Mouse (Mus musculus) hindbrain, embryonic 12.5 days (tissue): Measurements from ENCODE around the gene Acap1. TPM values are rescaled to one million over a fixed set of nuclear protein-coding genes. Genes with fewer than 3 reads are reported as not detected.

Source experiments
- ATAC-seq: fragments of 200-750 bp; cut with Nextera tagmentation; 2 replicates; pipeline ENCODE4 v1.8.0; 2017; ENCODE audit warnings: moderate TSS enrichment; ENCODE audit not compliant: low FRiP score
- H3K27ac ChIP-seq: fragments of 300-500 bp; sonication (generic); 2 replicates; pipeline ENCODE4 v1.5.1; 2016; ENCODE audit warnings: mild to moderate bottlenecking
- H3K27me3 ChIP-seq: fragments of 300-500 bp; sonication (generic); 2 replicates; pipeline ENCODE4 v1.6.1; 2016; ENCODE audit warnings: mild to moderate bottlenecking
- H3K36me3 ChIP-seq: fragments of 300-500 bp; sonication (generic); 2 replicates; pipeline ENCODE4 v1.6.1; 2016; ENCODE audit warnings: mild to moderate bottlenecking
- H3K4me1 ChIP-seq: fragments of 300-500 bp; sonication (generic); 2 replicates; pipeline ENCODE4 v1.6.1; 2016
- H3K4me2 ChIP-seq: fragments of 300-500 bp; sonication (generic); replicated peaks from 2 replicates; pipeline ENCODE4 v1.6.1; 2016; ENCODE audit warnings: mild to moderate bottlenecking
- H3K4me3 ChIP-seq: fragments of 300-500 bp; sonication (generic); 2 replicates; pipeline ENCODE4 v1.5.1; 2016; ENCODE audit warnings: mild to moderate bottlenecking
- H3K9ac ChIP-seq: fragments of 300-500 bp; sonication (generic); 2 replicates; pipeline ENCODE4 v1.6.1; 2016; ENCODE audit warnings: mild to moderate bottlenecking, moderate library complexity
- H3K9me3 ChIP-seq: fragments of 300-500 bp; sonication (generic); replicated peaks from 2 replicates; pipeline ENCODE4 v1.6.1; 2016; ENCODE audit warnings: mild to moderate bottlenecking
- WGBS: fragments of 180-500 bp; shearing (Covaris S2); methylation state at CpG from one replicate; pipeline ENCODE4 v1.1.7; 2016; 5-methylcytosine and 5-hydroxymethylcytosine counted together
- polyA plus RNA-seq: library from polyadenylated mRNA; unstranded; fragments of >200 nt; fragmentation: Nextera tagmentation; extraction: Ambion mirVana; gene quantifications from 2 replicates; pipeline ENCODE4 v1.2.1, GENCODE M21; 2016

The Acap1 gene
- polyA plus RNA-seq, 1 experiment from 2014 or later, result 0.92 TPM

DNA sequence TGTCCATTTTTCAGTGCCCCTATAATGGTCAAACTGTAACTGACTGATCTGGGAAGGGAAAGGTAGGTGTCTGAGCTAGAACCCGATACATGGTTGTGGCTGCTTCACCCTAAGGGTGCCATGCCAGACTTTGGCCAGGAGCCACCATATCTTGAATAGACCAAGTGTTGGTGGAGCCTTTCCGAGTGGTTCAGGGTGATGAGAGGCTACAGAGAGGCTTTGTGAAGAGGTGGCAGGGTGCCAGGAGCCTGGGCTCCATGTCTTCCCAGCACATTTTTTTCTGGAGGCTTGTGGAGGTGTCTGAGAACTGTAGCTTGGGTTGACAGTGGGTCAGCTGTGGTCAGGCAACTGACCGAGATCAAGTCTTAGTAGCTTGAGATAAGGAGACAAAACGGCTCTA is 3.9 kb downstream of the Acap1 start:
- WGBS, result 78% methylated on average over 4 of the region's 4 CpGs
- no peaks in the 10 kb centered on the region for H3K9me3 ChIP-seq
- H3K4me3 ChIP-seq, result no peak overlapping the region
- H3K9ac ChIP-seq, result no peak overlapping the region
- no peak overlapping the region for H3K27ac ChIP-seq
- H3K4me2 ChIP-seq, result no peak overlapping the region
- no peaks in the 10 kb centered on the region for H3K4me1 ChIP-seq
- H3K27me3 ChIP-seq, result no peaks in the 10 kb centered on the region
- no peak for ATAC-seq
- H3K36me3 ChIP-seq, result no peaks in the 10 kb centered on the region

DNA sequence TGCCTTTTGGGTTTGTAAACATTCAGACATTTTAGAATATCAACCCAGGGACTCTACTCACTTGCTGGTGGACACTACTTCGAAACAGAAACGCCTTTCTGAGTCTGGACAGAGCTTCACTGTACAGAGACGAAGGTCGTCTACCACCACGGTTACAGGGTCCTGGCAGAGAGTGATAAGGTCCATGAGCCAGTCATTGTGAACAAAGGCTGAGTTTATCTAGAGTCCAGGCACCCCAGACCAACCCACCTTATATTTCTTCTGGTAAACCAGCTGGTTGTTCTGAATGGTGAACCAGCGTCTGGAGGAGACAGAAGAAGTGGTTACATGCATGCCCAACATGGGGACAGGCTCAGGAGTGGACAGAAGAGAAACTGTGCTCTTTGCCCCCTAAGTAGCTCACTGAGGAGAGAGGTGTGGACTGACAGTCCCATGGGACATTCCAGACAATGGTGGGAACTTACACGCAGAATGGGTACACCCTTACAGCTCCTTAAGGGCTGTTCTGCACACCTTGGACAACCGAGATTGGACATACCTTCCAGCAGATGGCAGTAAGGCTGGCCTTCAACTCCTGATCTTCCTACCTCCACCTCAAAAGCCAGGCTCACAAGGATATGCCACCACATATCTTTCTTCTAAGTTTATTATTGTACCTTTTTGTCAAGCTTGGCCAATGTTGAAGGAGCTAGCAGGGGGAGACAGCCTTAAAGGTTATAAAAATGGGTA is 8.3 kb downstream of the Acap1 start:
- 75% methylated on average over 8 of the region's 8 CpGs for WGBS
- peaks cover 6% of the 10 kb centered on the region for H3K27me3 ChIP-seq
- H3K27ac ChIP-seq, result no peak overlapping the region
- no peaks in the 10 kb centered on the region for H3K36me3 ChIP-seq
- no peak for ATAC-seq
- no peaks in the 10 kb centered on the region for H3K4me1 ChIP-seq
- no peak overlapping the region for H3K4me3 ChIP-seq
- H3K9ac ChIP-seq, result no peak overlapping the region
- H3K9me3 ChIP-seq, result no peaks in the 10 kb centered on the region
- no peak overlapping the region for H3K4me2 ChIP-seq

- Histone ChIP-seq H3K9me3 (no peaks in the 10 kb centered on the region), H3K27ac (no peak overlapping the region), H3K36me3 (no peaks in the 10 kb centered on the region), H3K4me2 (no peak overlapping the region), H3K4me3 (no peak overlapping the region), H3K9ac (no peak overlapping the region), H3K4me1 (peaks cover 16% of the 10 kb centered on the region), H3K27me3 (peaks cover 20% of the 10 kb centered on the region)
- ATAC-seq, result no peak
- 87% methylated on average over 8 of the region's 8 CpGs for WGBS
Measured at GRCm38 (mm10) chr11:69884663-69885062, 10.7 kb downstream of the Acap1 start.

- H3K4me2 ChIP-seq, result no peak overlapping the region
- no peaks in the 10 kb centered on the region for H3K36me3 ChIP-seq
- 78% methylated on average over 9 of the region's 9 CpGs for WGBS
- H3K9ac ChIP-seq, result no peak overlapping the region
- ATAC-seq, result no peak
- H3K27ac ChIP-seq, result no peak overlapping the region
- no peak overlapping the region for H3K4me3 ChIP-seq
- H3K4me1 ChIP-seq, result peaks cover 17% of the 10 kb centered on the region
- H3K27me3 ChIP-seq, result peaks cover 24% of the 10 kb centered on the region
- H3K9me3 ChIP-seq, result no peaks in the 10 kb centered on the region
Measured at GRCm38 (mm10) chr11:69884240-69884639, 11.1 kb downstream of the Acap1 start.

GRCm38 (mm10) chr11:69883527-69884151 is 11.7 kb downstream of the Acap1 start:
- peaks cover 24% of the 10 kb centered on the region for H3K27me3 ChIP-seq
- H3K4me3 ChIP-seq, result no peak overlapping the region
- no peak overlapping the region for H3K27ac ChIP-seq
- H3K4me1 ChIP-seq, result peaks cover 18% of the 10 kb centered on the region
- H3K36me3 ChIP-seq, result no peaks in the 10 kb centered on the region
- no peak for ATAC-seq
- WGBS, result 89% methylated on average over 8 of the region's 8 CpGs
- H3K9me3 ChIP-seq, result no peaks in the 10 kb centered on the region
- no peak overlapping the region for H3K4me2 ChIP-seq
- no peak overlapping the region for H3K9ac ChIP-seq

GRCm38 (mm10) chr11:69883066-69883465 is 12.3 kb downstream of the Acap1 start:
- ATAC-seq, result no peak
- H3K9ac ChIP-seq, result no peak overlapping the region
- WGBS, result 60% methylated on average over 4 of the region's 4 CpGs
- H3K36me3 ChIP-seq, result no peaks in the 10 kb centered on the region
- H3K27ac ChIP-seq, result no peak overlapping the region
- H3K27me3 ChIP-seq, result peaks cover 24% of the 10 kb centered on the region
- H3K4me2 ChIP-seq, result no peak overlapping the region
- H3K4me1 ChIP-seq, result peaks cover 22% of the 10 kb centered on the region
- no peak overlapping the region for H3K4me3 ChIP-seq
- no peaks in the 10 kb centered on the region for H3K9me3 ChIP-seq

DNA sequence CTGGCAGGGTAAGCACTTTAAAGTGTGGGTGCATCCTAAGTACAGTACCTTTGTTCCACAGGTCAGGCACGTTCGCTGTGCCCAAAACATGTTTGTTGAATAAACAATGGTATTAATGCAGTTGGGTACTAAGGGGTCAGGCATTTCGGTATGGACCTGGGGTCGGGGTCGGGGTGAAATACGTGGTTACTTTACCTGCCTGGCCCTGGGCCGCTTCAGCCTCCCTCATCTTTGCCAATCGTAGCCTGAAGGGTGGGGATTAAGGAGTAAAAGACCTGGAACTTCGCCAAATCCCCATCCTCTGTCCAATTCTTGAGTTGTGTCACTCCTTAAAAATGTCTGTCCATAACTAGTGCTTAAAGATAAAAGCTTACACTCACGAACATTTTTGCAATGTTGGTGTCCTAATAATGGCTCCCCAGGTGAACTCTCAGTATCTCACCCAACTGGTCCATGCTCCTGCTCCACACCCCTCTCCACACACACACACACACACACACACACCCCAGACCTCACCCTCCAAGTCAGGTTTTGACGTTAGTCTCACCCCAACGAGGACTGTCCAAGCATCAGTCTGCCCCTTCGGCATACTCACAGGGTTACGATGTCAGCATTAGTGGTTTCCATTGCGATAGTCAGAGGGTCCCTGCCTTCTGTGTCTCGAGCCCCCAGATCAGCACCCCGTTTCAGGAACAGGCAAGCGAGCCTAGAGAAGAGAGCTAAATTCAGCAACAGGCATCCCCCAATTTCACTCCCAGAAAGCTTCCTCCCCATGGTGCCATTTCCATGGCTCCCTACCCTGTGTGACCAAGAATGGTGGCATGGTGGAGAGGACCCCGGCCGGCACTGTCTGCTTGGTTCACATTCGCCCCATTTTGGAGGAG is 13.3 kb downstream of the Acap1 start:
- peaks cover 26% of the 10 kb centered on the region for H3K4me1 ChIP-seq
- H3K4me2 ChIP-seq, result peak overlapping the region; percentile 83
- peak overlapping the region; percentile 44 for H3K4me3 ChIP-seq
- H3K9me3 ChIP-seq, result no peaks in the 10 kb centered on the region
- ATAC-seq, result no peak
- H3K27me3 ChIP-seq, result peaks cover 24% of the 10 kb centered on the region
- H3K9ac ChIP-seq, result peak overlapping the region; percentile 52; the same call in 1 of the 2 replicates
- H3K27ac ChIP-seq, result peak overlapping the region; percentile 42; the same call in 1 of the 2 replicates
- no peaks in the 10 kb centered on the region for H3K36me3 ChIP-seq
- WGBS, result 65% methylated on average over 21 of the region's 21 CpGs

DNA sequence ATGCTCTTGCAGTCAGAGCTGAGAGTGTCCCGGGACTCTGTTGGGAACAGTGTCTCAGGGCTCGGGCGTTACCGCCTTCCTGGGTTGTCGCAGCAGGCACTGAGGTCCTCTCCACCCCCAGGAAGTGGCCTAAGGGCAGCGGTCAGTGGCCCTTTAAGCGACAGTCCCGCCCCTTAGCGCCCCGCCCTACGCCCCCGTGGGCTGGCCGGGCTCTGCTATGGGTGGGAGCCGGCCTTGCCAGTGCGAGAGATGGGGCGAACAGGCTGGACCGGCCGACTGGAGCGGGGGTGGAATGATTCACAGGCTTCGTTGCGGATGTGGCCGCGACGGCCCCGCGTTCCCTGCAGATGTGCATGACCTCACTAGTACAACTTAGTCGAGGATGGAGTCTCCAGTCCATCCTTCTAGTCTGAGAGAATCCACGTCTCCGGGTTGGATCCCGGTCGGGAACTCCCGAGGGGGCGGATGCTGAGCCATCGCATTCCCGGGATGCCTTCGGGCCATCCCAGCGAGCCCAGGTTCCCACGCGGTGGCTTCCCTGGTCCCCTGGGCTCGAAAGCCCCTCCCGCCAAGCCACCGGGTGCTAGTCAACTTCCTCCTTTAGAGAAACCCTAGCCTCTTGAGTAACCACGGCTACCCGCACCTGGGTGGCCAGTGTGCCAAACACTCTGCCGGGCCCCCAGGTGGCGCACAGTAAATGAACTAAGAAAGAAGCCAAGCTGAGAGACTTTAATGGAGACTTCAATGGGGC is 14.3 kb downstream of the Acap1 start, which contains the start of gene Kctd11:
TSS of gene Kctd11 (minus strand) at position 554 of the 751 bp plus-strand sequence.
- Histone ChIP-seq H3K9me3 (no peaks in the 10 kb centered on the region), H3K4me2 (peak within 1 kb of the TSS; percentile 83), H3K27me3 (peaks cover 24% of the 10 kb centered on the region), H3K27ac (peak within 1 kb of the TSS; percentile 42), H3K36me3 (no peaks in the 10 kb centered on the region), H3K9ac (peak within 1 kb of the TSS; percentile 52), H3K4me1 (peaks cover 27% of the 10 kb centered on the region), H3K4me3 (peak within 1 kb of the TSS; percentile 44)
- ATAC-seq, result peak; percentile 64
- under 1% methylated on average over 46 of the region's 46 CpGs for WGBS

- Histone ChIP-seq H3K36me3 (no peaks in the 10 kb centered on the region), H3K9me3 (no peaks in the 10 kb centered on the region), H3K4me3 (peak overlapping the region; percentile 44), H3K4me2 (peak overlapping the region; percentile 83), H3K9ac (peak overlapping the region; percentile 52), H3K4me1 (peaks cover 27% of the 10 kb centered on the region), H3K27ac (peak overlapping the region; percentile 42), H3K27me3 (peaks cover 24% of the 10 kb centered on the region)
- peak; percentile 18 for ATAC-seq
- under 1% methylated on average over 18 of the region's 18 CpGs for WGBS
Measured at GRCm38 (mm10) chr11:69880506-69880852, 14.9 kb downstream of the Acap1 start.

DNA sequence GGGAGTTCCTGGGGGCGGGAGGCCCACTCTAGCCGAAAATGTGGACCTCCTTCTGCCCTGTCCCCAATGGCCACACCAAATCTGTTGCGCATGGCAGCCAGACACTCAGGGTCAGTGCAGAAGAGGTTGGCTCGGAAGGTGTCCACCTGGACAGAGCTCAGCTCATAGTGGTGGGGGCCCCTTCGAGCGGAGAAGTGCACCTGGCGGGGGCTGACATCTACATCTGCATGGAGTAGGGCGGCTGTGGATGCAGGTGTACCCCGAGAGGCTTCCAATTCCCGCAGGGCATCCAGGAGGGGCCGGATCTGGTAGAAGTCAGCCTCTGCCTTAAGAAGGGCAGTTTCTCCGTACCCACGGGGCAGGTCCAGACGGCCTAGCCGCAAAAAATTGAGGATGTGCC is 15.6 kb downstream of the Acap1 start:
- Histone ChIP-seq H3K4me3 (peak overlapping the region; percentile 44), H3K4me2 (peak overlapping the region; percentile 83), H3K36me3 (no peaks in the 10 kb centered on the region), H3K9me3 (no peaks in the 10 kb centered on the region), H3K27ac (no peak overlapping the region), H3K27me3 (peaks cover 24% of the 10 kb centered on the region), H3K9ac (no peak overlapping the region), H3K4me1 (peaks cover 27% of the 10 kb centered on the region)
- WGBS, result 51% methylated on average over 15 of the region's 15 CpGs
- ATAC-seq, result no peak

GRCm38 (mm10) chr11:69878952-69879351 is 16.4 kb downstream of the Acap1 start:
- Histone ChIP-seq H3K36me3 (no peaks in the 10 kb centered on the region), H3K27ac (no peak overlapping the region)
- 88% methylated on average over 6 of the region's 6 CpGs for WGBS

More at GRCm38 (mm10) chr11:69878952-69879351, 16.4 kb downstream of the Acap1 start:
- ATAC-seq, result no peak
- H3K4me2 ChIP-seq, result no peak overlapping the region
- H3K9ac ChIP-seq, result no peak overlapping the region
- H3K27me3 ChIP-seq, result peaks cover 24% of the 10 kb centered on the region
- no peak overlapping the region for H3K4me3 ChIP-seq
- H3K4me1 ChIP-seq, result peaks cover 27% of the 10 kb centered on the region
- H3K9me3 ChIP-seq, result no peaks in the 10 kb centered on the region
